Mouse (Mus musculus) kidney, postnatal 0 days (tissue): ENCODE results near the gene Camk1d. TPM values are rescaled to one million over a fixed set of nuclear protein-coding genes. Genes with fewer than 3 reads are reported as not detected.

ENCODE experiments used
- ATAC-seq: fragments of 200-750 bp; cut with Nextera tagmentation; replicated peaks from 2 replicates; pipeline ENCODE4 v1.8.0; 2017; ENCODE audit warnings: low read depth, moderate number of reproducible peaks, moderate TSS enrichment, moderate library complexity; ENCODE audit not compliant: low FRiP score
- DNase-seq: peaks from one replicate; pipeline ENCODE4 v3.0.0-alpha.2; 2016; ENCODE audit warnings: low spot score
- H3K27ac ChIP-seq: fragments of 300-500 bp; sonication (generic); 2 replicates; pipeline ENCODE4 v1.5.1; 2014; ENCODE audit warnings: mild to moderate bottlenecking
- H3K27me3 ChIP-seq: fragments of 300-500 bp; sonication (generic); 2 replicates; pipeline ENCODE4 v1.6.1; 2014; ENCODE audit warnings: low read length, mixed read lengths; ENCODE audit not compliant: insufficient read depth
- H3K36me3 ChIP-seq: fragments of 300-500 bp; sonication (generic); 2 replicates; pipeline ENCODE4 v1.6.1; 2014; ENCODE audit warnings: low read length, mixed read lengths; ENCODE audit not compliant: insufficient read depth
- H3K4me1 ChIP-seq: fragments of 300-500 bp; sonication (generic); replicated peaks from 2 replicates; pipeline ENCODE4 v1.6.1; 2014; ENCODE audit warnings: antibody characterized with exemption, low read length, mixed read lengths; ENCODE audit not compliant: insufficient read depth
- H3K4me2 ChIP-seq: fragments of 300-500 bp; sonication (generic); 2 replicates; pipeline ENCODE4 v1.6.1; 2014; ENCODE audit warnings: mild to moderate bottlenecking, low read length, moderate library complexity, mixed read lengths
- H3K4me3 ChIP-seq: fragments of 300-500 bp; sonication (generic); replicated peaks from 2 replicates; pipeline ENCODE4 v1.5.1; 2014; ENCODE audit warnings: low read depth, low read length
- H3K9ac ChIP-seq: fragments of 300-500 bp; sonication (generic); 2 replicates; pipeline ENCODE4 v1.6.1; 2014; ENCODE audit warnings: low read depth, low read length
- H3K9me3 ChIP-seq: fragments of 300-500 bp; sonication (generic); replicated peaks from 2 replicates; pipeline ENCODE4 v1.6.1; 2016; ENCODE audit warnings: low read length, inconsistent platforms, mixed read lengths
- CTCF ChIP-seq: IDR thresholded peaks from 2 replicates; pipeline ENCODE4 v1.5.1; 2016; ENCODE audit warnings: antibody characterized with exemption, low read depth, mild to moderate bottlenecking, moderate library complexity
- WGBS: fragments of 180-500 bp; shearing (Covaris S2); extraction: QIAGEN DNeasy Blood & Tissue Kit; methylation state at CpG from one replicate; pipeline ENCODE4 v1.1.7; 2014; 5-methylcytosine and 5-hydroxymethylcytosine counted together
- polyA plus RNA-seq: library from polyadenylated mRNA; unstranded; fragments of >200 nt; fragmentation: Nextera tagmentation; extraction: Ambion mirVana; gene quantifications from 2 replicates; pipeline ENCODE4 v1.2.1, GENCODE M21; 2015

The Camk1d gene
- polyA plus RNA-seq, 1 experiment from 2014 or later = 1.5 TPM

DNA sequence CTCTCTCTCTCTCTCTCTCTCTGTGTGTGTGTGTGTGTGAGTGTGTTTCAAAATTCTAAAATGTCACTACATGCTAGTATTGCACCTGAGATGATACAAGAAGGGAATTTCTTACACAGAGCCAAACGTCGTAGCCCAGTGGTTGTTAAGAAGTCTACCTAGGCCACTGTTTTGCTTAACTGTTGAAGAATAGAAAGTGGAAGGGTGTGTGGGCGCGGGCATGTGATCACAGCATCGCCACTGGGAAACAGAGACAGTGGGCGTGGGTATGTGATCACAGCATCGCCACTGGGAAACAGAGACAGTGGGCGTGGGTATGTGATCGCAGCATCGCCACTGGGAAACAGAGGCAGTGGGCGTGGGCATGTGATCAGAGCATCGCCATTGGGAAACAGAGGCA is 312.3 kb downstream of the Camk1d start:
- no peak overlapping the region for H3K27ac ChIP-seq
- WGBS = 86% methylated on average over 12 of the region's 12 CpGs
- DNase-seq (no peak), ATAC-seq (no peak)
- H3K9ac ChIP-seq = no peak overlapping the region
- H3K4me2 ChIP-seq = no peak overlapping the region
- H3K36me3 ChIP-seq = no peaks in the 10 kb centered on the region
- no peak overlapping the region for H3K4me3 ChIP-seq
- no peaks in the 10 kb centered on the region for H3K4me1 ChIP-seq
- no peak for TF ChIP-seq CTCF
- no peaks in the 10 kb centered on the region for H3K27me3 ChIP-seq
- no peaks in the 10 kb centered on the region for H3K9me3 ChIP-seq

DNA sequence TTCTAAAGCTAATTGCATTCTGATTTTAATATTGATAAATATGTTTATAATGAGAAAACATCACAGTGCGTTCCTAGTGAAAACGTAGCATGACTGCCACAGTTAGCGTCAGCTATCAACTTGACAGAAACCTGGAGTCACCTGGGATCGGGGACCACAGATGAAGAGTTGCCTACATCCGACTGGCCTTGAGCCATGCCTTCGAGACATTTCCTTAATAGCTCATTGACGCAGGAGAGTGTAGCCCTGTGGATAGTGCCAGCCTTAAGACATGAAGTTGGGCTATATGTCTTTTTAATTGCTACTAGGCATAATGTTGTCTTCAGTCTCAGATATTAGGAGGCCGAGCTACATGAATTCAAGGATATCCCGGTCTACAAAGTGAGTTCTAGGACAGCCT is 315.8 kb downstream of the Camk1d start:
- no peaks in the 10 kb centered on the region for H3K27me3 ChIP-seq
- H3K9me3 ChIP-seq = no peaks in the 10 kb centered on the region
- H3K27ac ChIP-seq = no peak overlapping the region
- H3K4me3 ChIP-seq = no peak overlapping the region
- no peak overlapping the region for H3K4me2 ChIP-seq
- no peak for TF ChIP-seq CTCF
- ATAC-seq (no peak), DNase-seq (no peak)
- no peaks in the 10 kb centered on the region for H3K36me3 ChIP-seq
- no peaks in the 10 kb centered on the region for H3K4me1 ChIP-seq
- WGBS = 87% methylated on average over 9 of the region's 9 CpGs
- no peak overlapping the region for H3K9ac ChIP-seq

DNA sequence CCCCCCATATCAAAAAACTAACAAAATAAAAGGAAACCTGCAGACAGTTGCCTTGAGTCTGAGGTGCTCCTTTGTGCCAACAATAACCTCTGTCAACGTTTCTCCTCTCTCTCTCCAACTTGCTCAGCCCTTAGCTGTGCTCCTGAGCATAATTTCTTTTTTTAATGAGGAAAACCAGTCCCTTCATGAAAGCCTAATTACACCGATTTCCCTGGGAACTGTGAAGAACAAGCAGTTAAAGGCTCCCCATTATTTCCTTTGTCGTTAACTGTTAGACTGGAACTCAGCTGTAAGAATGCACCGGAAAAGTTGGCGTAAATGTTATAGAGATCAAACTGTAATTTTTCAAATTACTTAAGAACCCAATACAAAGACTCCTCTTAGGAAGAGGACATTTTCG is 316.3 kb downstream of the Camk1d start:
- WGBS = 65% methylated on average over 6 of the region's 6 CpGs
- Histone ChIP-seq H3K36me3 (no peaks in the 10 kb centered on the region), H3K27me3 (no peaks in the 10 kb centered on the region), H3K27ac (no peak overlapping the region), H3K9ac (no peak overlapping the region), H3K4me3 (no peak overlapping the region), H3K4me2 (no peak overlapping the region), H3K9me3 (no peaks in the 10 kb centered on the region), H3K4me1 (no peaks in the 10 kb centered on the region)
- ATAC-seq (no peak), DNase-seq (no peak)
- TF ChIP-seq CTCF = no peak

DNA sequence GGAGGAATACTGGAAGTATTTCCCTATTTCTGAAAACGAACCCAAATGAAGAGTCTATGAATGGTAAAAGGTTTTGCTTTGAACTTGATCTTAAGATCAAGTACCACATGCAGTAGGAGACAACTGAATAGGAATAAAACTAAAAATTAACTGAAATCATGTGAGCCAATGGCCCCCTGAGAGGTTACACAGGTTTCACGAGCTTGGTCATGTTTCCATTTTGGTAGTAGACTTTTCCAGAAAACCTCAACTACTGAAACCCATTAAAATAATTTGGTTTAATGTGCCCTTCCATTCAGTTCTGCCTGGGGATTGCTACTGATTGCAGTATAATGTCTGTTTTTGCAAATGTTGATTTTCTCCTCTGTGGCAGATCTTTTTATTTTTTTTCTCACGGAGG is 316.8 kb downstream of the Camk1d start:
- Histone ChIP-seq H3K9ac (no peak overlapping the region), H3K9me3 (no peaks in the 10 kb centered on the region), H3K27me3 (no peaks in the 10 kb centered on the region), H3K4me3 (no peak overlapping the region), H3K27ac (no peak overlapping the region), H3K36me3 (no peaks in the 10 kb centered on the region), H3K4me1 (no peaks in the 10 kb centered on the region), H3K4me2 (no peak overlapping the region)
- TF ChIP-seq CTCF = no peak
- WGBS = 66% methylated on average over 3 of the region's 3 CpGs
- DNase-seq = no peak
- ATAC-seq = no peak

DNA sequence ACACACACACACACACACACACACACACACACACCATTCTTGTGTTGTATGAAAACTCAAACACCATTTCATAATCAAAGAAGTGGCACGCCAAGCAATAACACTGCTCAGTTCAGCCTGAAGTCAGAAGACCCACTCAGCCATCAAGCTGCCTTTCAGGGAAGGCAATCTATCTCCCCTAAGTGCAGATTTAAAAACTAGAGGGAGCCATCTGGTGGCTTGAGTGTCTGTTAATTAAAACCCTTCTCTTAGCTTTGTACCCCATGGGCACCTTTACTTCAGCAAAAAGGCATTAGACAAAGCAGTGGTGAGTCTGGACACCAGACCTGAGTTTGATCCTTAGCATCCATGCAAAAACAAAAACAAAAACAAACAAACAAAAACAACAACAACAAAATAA is 317.9 kb downstream of the Camk1d start:
- Histone ChIP-seq H3K4me2 (no peak overlapping the region), H3K9me3 (no peaks in the 10 kb centered on the region), H3K27me3 (no peaks in the 10 kb centered on the region), H3K4me3 (no peak overlapping the region), H3K36me3 (no peaks in the 10 kb centered on the region), H3K27ac (no peak overlapping the region), H3K4me1 (no peaks in the 10 kb centered on the region), H3K9ac (no peak overlapping the region)
- WGBS = 72% methylated on average over 1 of the region's 1 CpGs
- no peak for ATAC-seq
- DNase-seq = peak; percentile 73
- TF ChIP-seq CTCF = peak; percentile 68

DNA sequence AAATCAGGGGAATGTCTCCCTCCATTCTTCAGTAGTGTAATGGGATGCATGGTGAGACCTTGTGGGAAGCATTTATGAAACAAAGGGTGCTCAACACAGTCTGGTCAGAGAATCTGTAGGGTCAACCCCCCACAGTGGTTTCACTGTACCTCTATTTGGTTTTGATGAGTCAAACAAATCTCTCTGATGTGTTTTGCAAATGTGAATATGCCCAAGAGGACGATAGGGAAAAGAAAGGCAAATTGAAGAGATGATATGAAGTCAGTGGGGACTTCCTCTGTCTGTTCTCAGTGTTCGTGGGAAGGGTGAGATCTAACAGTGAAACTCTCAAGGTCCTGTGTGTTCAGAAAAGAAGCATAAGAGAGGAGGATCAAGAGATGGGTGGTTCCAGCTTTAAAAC is 318.4 kb downstream of the Camk1d start:
- Histone ChIP-seq H3K36me3 (no peaks in the 10 kb centered on the region), H3K27ac (no peak overlapping the region), H3K9me3 (no peaks in the 10 kb centered on the region), H3K27me3 (no peaks in the 10 kb centered on the region), H3K4me2 (no peak overlapping the region), H3K4me3 (no peak overlapping the region), H3K9ac (no peak overlapping the region), H3K4me1 (no peaks in the 10 kb centered on the region)
- TF ChIP-seq CTCF = no peak
- WGBS = 86% methylated on average over 2 of the region's 2 CpGs
- no peak for DNase-seq
- no peak for ATAC-seq

DNA sequence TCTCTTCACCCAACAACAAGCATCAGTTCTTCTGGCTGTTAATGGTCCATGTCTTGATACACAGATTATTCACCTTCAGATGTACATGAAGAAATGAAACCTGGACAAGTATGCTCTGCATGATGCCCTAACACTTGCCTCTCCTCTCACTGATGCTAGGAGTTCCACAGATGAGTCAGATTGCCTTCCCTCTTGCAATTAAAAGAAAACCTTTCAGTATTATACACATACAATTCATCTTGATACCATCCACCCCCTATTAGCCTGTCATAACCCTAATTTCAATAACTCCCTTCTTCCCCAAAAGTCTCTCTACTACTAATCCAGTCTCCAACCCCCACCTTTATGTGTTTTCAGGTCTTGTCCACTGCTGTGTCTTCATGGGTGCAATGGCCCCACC is 321.4 kb downstream of the Camk1d start:
- no peak overlapping the region for H3K4me3 ChIP-seq
- TF ChIP-seq CTCF = no peak
- no peaks in the 10 kb centered on the region for H3K4me1 ChIP-seq
- H3K27me3 ChIP-seq = no peaks in the 10 kb centered on the region
- ATAC-seq (no peak), DNase-seq (no peak)
- no peaks in the 10 kb centered on the region for H3K9me3 ChIP-seq
- H3K9ac ChIP-seq = no peak overlapping the region
- no peaks in the 10 kb centered on the region for H3K36me3 ChIP-seq
- no peak overlapping the region for H3K27ac ChIP-seq
- H3K4me2 ChIP-seq = no peak overlapping the region
